Mouse (Mus musculus): Measurements from ENCODE around the gene Anks1b.

The Anks1b gene

GRCm38 (mm10) chr10:90169941-90170580 lies 296.8 kb downstream of the Anks1b start:
- DNase-seq (ENCODE audit: low spot score): no peak

- DNase-seq (ENCODE audit: low spot score): no peak
These were observed 317.1 kb downstream of the Anks1b start for GRCm38 (mm10) chr10:90190366-90190765.

GRCm38 (mm10) chr10:90196936-90197335 lies 323.6 kb downstream of the Anks1b start:
- DNase-seq (ENCODE audit: low spot score): no peak

GRCm38 (mm10) chr10:90210044-90210443 lies 336.7 kb downstream of the Anks1b start:
- no peak for DNase-seq (ENCODE audit: low spot score)

DNA sequence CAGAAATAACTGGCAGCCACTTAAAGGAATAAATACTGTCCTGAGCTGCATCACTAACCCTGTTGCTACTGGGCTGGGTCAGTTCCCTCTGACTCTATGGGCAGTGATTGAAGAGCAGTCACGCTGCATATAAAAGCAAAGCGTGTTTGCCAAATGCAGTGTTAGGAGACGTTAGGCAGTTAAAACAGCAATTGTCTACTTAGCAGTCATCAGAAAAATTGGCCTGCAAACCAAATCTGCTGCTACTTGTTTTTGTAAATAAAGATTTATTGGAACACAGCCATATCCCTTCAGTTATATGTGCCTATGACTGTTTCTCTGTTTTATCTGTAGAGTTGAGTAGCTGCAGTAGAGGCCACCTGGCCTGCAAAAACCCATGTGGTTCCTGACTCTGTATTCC lies 347.2 kb downstream of the Anks1b start:
- DNase-seq (ENCODE audit: low spot score): no peak

DNA sequence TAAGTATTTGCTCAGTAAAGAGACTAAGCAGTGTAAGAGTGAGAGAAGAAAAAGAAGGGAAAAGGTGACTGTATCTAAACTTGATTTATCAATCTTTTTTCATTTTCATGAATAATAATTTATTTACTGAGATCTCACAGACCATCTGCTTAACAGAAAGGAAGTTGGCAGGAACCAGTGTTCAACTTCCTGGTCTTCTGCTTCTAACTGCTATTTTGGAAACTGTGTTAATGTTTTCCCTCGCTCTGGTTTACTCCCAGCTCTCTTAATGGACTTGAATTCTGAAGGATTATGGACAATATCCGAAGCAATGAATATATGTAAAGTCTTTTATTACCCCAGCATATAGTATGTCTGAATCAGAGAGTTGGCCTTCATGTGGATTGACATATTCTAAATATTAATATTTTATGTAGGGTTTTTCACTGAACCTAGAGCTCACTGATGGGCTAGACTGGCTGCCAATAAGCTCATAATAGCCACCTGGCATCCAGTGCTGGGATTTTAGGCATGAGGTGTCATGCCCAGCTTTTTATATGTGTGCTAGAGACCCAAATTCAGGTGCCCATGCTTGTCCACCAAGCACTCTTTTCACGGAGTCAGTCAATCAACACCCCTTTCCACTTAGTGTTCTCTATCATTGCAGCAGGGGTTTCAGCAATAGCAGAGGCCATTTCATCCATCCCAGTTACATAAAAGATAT lies 349.6 kb downstream of the Anks1b start:
- DNase-seq (ENCODE audit: low spot score): no peak

- DNase-seq (ENCODE audit: low spot score): no peak
These were observed 362.0 kb downstream of the Anks1b start for GRCm38 (mm10) chr10:90235273-90235672.

- DNase-seq (ENCODE audit: low spot score): no peak
These were observed 364.0 kb downstream of the Anks1b start for GRCm38 (mm10) chr10:90237290-90237689.

- no peak for DNase-seq (ENCODE audit: low spot score)
These were observed 385.8 kb downstream of the Anks1b start for GRCm38 (mm10) chr10:90258944-90259714.

GRCm38 (mm10) chr10:90271321-90271720 lies 398.0 kb downstream of the Anks1b start:
- no peak for DNase-seq (ENCODE audit: low spot score)

DNA sequence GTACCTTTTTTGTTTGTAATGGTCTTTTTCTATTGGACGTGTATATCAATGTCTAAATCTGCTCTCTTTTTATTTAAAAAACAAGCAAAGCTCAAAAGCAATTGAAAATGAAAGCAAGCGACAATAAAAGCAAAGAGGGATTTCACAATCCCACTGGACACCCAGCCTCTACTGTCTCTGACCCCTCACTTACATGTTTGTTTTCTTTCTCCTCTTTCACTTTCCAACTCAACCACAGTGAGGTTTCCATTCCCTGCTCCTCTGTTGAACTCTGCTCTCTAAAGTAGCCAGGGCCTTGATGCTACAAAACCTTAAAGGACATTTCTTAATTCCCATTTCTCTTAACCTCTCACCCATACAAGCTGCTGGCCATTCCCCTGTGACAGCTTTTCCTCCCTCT lies 400.0 kb downstream of the Anks1b start:
- DNase-seq (ENCODE audit: low spot score): no peak

DNA sequence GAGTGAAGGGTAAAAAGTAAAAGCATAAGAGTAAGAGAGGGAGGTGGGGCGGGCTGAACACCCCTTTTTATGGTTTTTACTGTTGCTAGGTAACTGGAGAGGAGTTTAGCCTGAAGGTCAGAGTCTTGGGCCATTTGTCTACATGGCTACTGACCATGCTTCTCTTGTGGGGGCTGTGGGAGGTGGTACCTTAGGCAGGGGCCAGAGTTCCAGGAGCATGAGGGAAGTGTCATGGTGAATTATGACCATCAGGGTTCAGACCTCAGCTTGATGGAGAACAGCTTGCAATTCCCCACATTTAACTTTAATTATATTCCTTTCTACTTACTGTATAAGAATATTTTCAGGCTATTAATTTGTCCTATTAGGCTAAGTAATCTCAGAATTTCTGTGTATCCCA lies 413.3 kb downstream of the Anks1b start:
- DNase-seq (ENCODE audit: low spot score): no peak

DNA sequence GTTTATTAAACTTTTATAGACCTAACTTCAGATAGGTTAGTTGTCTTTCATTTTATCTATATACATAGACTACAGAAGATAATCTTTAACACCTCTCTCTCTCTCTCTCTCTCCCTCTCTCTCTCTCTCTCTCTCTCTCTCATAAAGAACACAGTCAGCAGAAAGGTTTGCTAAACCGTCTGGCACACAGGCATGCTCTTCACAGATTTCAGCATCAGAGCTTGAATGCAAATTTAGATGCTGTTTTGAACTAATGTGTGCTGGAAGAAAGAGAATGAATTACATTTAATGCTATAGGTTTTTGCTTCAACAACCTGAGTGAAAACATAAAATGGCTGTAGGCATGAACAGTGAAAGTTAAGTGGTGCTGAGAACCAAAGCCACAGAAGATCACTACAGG lies 429.9 kb downstream of the Anks1b start:
- no peak for DNase-seq (ENCODE audit: low spot score)

DNA sequence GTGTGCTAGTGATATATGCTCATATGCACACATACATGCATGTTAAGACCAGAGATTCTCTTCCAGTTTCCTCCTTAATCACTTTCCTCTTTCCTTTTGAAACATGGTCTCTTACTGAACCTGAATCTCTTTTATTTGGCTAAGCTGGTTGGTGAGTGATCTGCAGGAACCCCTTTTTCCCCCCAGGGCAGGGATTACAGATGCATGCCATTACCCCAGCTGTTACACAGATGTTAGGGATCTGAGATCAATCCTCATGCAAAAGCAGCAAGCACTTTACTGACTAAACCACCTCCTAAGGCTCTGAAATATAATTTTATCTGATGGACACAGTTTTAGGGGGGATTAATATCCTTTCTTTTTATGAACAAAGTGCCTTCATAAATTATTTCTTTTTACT lies 432.8 kb downstream of the Anks1b start:
- no peak for DNase-seq (ENCODE audit: low spot score)

- DNase-seq (ENCODE audit: low spot score): no peak
These were observed 434.7 kb downstream of the Anks1b start for GRCm38 (mm10) chr10:90307931-90308555.

DNA sequence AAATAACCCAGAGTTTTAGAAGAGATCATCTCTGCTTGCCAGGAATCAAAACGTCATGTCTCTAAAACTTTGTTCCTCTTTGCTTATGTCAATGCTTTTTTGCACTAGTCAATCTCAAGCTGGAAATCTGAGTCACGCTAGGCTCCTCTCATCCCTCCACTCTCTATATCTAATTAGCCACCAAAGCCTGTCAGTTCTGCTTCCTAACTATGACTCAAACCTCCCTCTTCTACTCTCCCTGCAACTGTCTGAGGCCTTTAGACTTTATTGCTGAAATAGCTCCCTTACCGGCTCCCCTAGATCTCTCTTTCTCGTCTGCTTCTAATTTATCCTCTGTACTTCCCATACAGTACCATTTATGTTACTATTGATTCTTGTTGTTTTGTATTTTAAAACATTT lies 456.5 kb downstream of the Anks1b start:
- no peak for DNase-seq (ENCODE audit: low spot score)

DNA sequence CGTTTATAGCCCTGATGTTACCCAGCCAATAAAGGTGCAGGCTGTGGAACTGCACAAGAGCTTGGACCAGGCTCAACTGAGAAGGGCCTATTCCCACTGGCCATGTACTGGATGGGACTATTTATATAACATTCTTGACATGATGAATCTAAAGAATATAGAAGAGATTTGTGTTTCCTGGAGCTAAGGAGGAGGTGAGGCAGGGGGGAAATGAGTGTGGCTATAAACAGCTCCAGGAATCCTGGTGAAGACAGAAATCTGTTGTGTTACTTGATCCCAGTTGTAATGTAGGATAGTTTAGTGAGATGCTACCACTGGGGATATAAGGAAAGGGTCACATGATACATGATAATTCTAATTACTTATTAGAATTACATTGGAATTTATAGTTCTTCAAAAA lies 472.1 kb downstream of the Anks1b start:
- DNase-seq (ENCODE audit: low spot score): no peak

DNA sequence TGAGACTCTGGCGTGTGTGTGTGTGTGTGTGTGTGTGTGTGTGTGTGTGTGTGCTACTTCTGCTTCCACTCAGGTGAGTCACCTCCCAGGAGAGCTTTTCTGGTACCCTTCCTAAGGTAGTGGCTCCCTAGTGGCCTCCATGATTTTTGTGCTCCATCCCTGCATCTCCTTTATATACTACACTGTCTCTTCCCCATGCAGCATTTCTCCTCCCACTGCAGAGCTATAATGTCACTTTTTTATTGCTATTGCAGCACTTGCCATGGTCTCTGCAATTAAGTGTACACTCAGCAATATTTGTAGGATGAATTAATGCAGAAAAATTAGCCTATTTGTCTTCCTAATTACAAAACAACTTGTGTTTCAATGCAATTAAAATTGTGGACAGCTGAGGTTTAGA lies 482.9 kb downstream of the Anks1b start:
- no peak for DNase-seq (ENCODE audit: low spot score)

- no peak for DNase-seq (ENCODE audit: low spot score)
These were observed 484.0 kb downstream of the Anks1b start for GRCm38 (mm10) chr10:90357169-90357907.

- DNase-seq (ENCODE audit: low spot score): no peak
These were observed 495.7 kb downstream of the Anks1b start for GRCm38 (mm10) chr10:90369015-90369414.

GRCm38 (mm10) chr10:90370751-90371150 lies 497.4 kb downstream of the Anks1b start:
- no peak for DNase-seq (ENCODE audit: low spot score)

DNA sequence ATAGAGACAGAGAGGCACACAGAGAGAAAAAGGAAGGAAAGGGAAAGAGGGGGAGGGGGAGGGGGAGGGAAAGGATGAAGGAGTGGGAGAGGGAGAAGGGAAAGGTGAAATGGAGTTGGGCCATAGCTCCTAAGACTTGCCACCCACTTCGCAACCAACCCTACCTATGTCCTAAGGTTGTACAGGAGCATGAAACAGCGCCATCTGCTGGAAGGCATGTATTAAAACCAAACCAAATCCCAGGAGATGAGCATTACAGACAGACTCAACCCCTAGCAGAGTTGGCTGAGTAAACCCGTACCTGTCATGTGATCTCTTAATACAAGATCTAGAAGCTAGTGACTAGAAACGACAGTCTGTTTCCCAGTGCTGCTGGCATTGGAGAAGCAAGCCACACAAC lies 500.2 kb downstream of the Anks1b start:
- no peak for DNase-seq (ENCODE audit: low spot score)
